Mouse (Mus musculus) central nervous system, embryonic 14 days (tissue): Measurements from ENCODE around the gene Vmn1r226. TPM values are rescaled to one million over a fixed set of nuclear protein-coding genes. Genes with fewer than 3 reads are reported as not detected.

Source experiments
- polyA plus RNA-seq: library from polyadenylated mRNA; depleted of rRNA; stranded (reverse); fragments of >200 nt; gene quantifications from 2 replicates; pipeline ENCODE4 v1.2.3, GENCODE M21; 2012; rRNA removed

Gene Vmn1r226
- not detected in 2 replicates for polyA plus RNA-seq

DNA sequence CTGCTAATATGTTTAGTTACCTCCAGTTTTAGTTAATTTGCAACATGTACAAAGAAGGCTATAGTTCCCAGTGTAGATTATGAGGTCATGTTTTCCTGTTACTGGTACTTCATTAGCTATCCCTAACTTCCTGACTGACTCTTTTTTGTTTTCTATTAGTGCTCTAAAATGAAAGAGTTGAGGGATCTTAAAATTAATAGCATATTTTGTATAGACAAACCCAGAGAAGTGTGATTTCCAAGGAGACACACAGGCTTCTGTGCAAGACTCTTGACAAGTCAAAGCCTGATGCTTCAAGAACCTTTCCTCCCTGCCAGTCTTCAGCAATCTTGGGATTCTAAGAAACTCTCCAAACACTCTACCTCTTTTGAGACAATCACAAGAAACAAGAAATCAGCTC, at the start of gene Vmn1r226:
Gene Vmn1r226, plus strand, starts transcription at position 301 of the 400 bp plus-strand sequence.

DNA sequence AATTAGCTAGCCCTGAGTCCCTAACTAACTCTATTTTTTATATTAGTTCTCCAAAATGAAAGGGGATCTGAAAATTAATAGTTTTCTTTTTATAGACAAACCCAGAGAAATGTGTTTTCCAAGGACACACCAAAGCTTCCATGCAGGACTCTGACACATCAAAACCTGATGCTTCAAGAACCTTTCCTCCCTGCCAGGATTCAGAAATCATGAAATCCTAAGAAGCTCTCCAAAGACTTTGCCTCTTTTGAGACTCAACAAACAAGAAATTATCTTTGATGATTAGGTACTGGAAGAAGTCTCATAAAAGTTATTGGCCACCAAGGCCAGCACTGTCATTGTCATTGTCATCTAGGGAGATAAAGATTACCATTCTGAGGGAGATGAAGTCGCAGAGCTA, 46.9 kb downstream of the Vmn1r226 start, which contains the start of gene Vmn1r227:
Gene Vmn1r227, plus strand, starts transcription at position 301 of the 400 bp plus-strand sequence.

Other genes with a start within 250 kb of the Vmn1r226 start
- gene Vmn2r108, start 201.5 kb upstream of the Vmn1r226 start, polyA plus RNA-seq = not detected in 2 replicates
- not detected in 2 replicates for gene Vmn1r225, start 184.7 kb upstream of the Vmn1r226 start, polyA plus RNA-seq
- gene Vmn2r109, start 118.1 kb upstream of the Vmn1r226 start, polyA plus RNA-seq = not detected in 2 replicates
- gene Vmn2r110, start 86.4 kb upstream of the Vmn1r226 start, polyA plus RNA-seq = not detected in 2 replicates
- not detected in 2 replicates for gene Fpr-rs3, start 58.0 kb upstream of the Vmn1r226 start, polyA plus RNA-seq
- not detected in 2 replicates for gene Vmn1r227, start 47.0 kb downstream of the Vmn1r226 start, polyA plus RNA-seq
- not detected in 2 replicates for gene Vmn1r228, start 103.3 kb downstream of the Vmn1r226 start, polyA plus RNA-seq
- gene Vmn1r229, start 128.7 kb downstream of the Vmn1r226 start, polyA plus RNA-seq = not detected in 2 replicates
- not detected in 2 replicates for gene Vmn1r230, start 157.6 kb downstream of the Vmn1r226 start, polyA plus RNA-seq
- gene Vmn1r231, start 222.2 kb downstream of the Vmn1r226 start, polyA plus RNA-seq = not detected in 2 replicates
- gene Vmn1r232, start 236.9 kb downstream of the Vmn1r226 start, polyA plus RNA-seq = not detected in 2 replicates